Mouse (Mus musculus): ENCODE results near the gene Nfkbia.

DNA sequence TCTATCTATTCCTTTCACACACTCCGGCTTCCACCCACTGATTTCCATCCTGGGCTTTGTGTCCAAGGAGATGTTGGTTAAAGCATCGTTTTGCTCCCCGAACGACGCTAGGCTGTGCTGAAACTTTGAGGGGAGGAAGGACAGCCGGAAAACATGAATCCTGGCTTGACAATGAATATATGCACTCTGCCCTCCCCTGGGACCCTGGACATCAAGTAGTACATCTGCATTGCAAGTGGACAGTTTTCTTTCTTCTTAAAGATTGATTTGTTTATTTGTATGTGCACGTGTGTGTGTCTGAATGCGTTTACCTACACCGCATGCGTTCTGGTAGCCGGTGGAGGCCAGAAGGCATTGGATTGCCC is 45.1 kb downstream of the Nfkbia start:
- TF ChIP-seq CTCF (IDR thresholded peaks at IDR 0.05; ENCODE audit: low read depth) (no peak), EP300 (optimal IDR thresholded peaks at IDR 0.05) (no peak)
